Mouse (Mus musculus): Measurements from ENCODE around the gene Tnk2. TPM values are rescaled to one million over a fixed set of nuclear protein-coding genes. Genes with fewer than 3 reads are reported as not detected.

The Tnk2 gene
- total RNA-seq, 4 experiments from 2014 or later = 33.0 to 66.6 (median 48.3) TPM

DNA sequence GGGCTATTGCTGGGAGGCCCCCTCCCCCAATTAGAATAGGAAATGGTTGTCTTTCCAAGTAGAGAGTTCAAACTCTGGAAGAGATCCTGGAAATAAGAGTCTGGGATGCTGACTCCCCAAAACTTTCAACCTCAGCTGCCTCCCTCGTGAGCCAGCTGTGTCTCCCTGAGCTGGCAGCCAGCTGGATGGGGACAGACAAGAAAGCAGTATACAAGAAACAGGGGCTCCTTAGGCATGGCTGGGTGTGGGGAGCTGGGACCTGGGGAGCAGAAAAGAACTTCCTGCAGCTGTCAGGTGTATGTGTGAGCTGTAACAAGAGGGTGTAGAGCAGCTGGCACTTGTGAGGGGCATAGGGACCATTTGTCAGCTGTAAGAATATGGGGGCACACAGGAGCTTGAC is 16.4 kb downstream of the Tnk2 start:
- no peak for DNase-seq

- peak; percentile 71 for DNase-seq
Measured at GRCm38 (mm10) chr16:32660557-32661321, 17.1 kb downstream of the Tnk2 start.

GRCm38 (mm10) chr16:32661493-32661921 is 17.8 kb downstream of the Tnk2 start:
- no peak for DNase-seq

DNA sequence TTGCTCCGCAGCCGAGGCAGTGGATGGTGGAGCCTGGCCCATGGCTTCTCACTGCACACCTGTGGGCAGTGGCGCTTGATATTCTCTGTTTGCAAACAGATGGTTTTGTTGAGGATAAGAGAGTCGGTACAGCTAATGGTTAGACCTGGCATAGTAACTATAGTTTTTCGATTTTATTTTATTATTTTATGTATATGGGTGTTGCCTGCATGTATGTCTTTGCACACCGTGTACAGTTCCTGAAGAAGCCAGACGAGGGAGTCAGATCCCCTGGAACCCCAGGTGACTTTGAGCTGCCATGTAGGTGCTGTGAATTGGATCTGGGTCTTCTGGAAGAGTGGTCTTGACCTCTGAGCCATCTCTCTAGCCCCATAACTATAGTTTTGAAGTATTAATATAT is 18.7 kb downstream of the Tnk2 start:
- DNase-seq = no peak

DNA sequence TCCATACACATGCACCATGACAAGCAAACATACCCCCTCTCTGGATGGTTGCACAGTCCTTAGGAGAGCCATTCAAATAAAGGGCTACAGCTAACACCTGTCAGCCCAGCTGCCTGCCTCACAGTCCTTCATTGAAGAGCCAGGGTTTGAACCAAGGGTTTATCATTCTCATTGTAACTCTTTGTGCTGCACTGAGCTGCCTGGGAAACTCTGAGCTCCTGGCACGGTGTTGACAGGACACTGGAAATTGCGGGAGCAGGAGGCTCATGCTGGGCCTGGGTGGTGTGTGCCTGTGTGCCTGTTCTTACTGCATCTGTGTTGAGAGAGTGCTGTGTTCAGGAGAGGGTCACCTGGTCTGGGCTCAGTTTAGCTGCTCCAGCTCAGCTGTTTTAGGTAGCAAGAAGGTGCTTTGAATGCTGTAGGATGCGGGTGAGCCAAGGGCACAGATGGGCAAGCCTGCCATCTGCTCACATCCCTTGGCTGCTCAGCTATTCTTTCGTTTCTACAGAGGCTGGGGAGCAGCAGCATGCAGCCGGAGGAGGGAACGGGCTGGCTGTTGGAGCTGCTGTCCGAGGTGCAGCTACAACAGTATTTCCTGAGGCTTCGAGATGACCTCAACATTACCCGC is 19.7 kb downstream of the Tnk2 start:
- DNase-seq = no peak

DNA sequence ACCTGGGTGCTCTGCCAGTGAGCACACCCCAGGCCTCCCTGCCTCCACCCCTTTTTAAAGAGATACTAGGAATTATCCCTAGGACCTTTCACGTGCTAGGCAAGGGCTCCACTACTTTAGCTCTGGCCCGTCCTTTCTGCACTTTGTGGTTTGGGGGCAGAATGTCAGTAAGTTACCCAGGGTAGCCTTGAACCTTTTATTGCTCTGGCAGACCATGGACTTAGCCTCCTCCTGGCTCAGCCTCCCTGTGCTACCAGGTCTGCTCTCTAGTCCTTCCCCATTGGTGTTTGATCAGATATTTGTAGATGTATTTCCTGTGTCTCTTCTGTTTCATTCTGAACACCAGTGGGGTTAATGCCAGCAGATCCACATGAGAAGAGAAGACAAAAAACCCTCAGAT is 20.5 kb downstream of the Tnk2 start:
- no peak for DNase-seq

DNA sequence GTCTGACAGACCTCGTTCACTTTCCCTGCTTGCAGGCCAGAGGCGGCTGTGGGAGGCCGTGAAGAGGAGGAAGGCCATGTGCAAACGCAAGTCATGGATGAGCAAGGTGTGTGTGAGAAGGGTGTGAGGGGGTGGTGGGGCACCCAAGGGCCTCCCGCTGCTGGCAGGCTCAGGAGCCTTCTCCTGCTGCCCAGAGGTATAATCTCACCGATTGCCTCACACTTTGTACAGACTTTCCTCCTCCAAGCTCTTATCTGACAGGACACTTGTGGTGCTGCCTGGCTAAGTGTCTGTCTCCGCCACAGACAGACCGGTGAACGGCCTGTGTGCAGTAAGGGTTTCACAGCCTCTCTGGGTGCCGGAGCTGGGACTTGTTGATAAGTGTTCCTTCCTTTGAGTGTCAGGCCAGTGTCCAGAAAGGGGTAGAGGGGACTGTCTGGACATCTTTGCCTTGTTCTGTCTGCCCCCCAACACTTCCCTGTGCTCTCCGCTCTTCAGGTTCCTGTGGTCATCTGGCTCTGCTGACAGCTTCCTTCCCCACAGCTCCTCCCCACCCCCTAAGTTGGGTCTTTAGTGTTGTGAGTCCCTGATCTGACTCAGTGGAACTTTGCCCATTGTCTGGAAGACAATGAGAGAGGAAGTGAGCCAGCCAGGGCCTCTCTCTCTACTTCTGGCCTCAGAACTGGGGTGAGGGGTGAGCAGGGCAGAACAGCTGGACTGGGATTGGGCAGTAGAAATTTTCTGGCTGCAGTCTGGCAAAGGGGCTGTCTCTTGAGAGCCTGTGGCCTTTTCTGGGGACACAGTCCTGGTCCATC is 22.4 kb downstream of the Tnk2 start:
- no peak for DNase-seq

DNA sequence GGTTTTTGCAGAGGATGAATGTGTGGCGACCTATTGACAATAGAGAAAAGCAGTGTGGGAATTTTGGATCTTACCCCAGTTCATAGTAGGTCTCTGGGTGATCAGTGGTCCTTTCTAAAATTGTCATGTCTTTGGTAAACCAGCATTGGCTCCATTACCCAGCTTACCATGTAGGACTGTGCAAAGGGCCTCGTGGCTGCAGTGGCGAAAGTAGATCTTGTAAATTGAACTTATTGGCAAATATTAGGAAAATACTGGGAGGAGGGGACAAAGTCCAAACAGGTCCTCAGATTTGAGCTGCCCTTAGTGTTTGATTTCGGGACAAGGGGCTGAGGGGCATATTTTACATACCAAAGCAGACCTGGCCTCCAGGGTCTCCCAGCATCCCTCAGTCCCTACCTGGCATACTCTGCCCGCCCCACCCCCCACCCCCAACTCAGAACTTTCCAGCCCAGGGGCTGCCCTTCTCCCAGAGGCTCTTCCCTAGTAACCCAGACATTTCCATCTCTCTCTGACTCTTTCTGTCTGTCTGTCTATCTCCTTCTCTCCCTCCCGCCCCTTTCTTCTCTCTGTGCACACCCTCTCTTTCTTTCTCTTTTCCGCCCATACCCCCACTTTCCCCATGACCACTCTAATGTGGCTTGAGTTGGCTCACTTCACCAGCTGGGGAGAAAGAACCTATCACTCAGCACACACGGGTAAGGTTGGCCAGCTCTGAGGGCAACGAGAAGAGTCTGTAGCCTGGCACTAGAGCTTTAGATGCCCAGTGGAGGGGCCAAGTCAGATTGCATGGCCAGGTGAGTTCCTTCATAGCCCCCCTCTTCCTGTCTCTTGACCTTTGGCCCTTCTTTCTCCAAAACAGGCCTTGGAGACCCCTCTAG is 23.2 kb downstream of the Tnk2 start:
- DNase-seq = no peak

DNA sequence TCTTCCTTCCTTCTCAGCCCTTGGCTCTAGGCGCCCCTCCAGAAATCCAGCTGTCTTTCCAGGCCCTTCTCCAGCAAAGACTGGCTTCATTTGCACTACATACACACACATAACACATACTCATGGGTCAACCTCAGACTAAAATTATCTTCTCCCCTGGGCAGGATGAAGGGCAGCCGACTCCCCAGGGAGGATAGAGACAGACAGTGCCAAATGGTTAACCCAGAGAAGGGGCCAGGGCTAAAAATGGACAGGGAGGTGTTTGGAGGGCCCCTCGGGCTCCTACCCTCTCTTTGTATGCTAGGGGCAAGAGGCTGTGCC is 23.8 kb downstream of the Tnk2 start:
- no peak for DNase-seq

- DNase-seq = no peak
Measured at GRCm38 (mm10) chr16:32668030-32668429, 24.4 kb downstream of the Tnk2 start.

- no peak for DNase-seq
Measured at GRCm38 (mm10) chr16:32668472-32668871, 24.8 kb downstream of the Tnk2 start.

DNA sequence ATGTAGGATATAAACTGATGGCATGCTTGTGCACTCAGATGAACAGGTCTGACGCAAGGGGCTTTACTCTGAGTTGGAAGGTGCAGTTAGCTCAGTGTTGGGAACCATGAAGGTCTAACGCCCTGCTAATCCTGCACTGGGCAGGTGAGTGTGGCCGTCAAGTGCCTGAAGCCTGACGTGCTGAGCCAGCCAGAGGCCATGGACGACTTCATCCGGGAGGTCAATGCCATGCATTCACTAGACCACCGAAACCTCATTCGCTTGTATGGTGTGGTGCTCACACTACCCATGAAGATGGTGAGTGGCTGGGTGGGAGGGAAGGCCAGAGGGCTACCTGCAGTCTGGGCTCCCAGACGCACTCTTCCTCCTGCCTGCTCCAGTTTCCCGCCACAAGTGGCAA is 25.6 kb downstream of the Tnk2 start:
- DNase-seq = no peak

DNA sequence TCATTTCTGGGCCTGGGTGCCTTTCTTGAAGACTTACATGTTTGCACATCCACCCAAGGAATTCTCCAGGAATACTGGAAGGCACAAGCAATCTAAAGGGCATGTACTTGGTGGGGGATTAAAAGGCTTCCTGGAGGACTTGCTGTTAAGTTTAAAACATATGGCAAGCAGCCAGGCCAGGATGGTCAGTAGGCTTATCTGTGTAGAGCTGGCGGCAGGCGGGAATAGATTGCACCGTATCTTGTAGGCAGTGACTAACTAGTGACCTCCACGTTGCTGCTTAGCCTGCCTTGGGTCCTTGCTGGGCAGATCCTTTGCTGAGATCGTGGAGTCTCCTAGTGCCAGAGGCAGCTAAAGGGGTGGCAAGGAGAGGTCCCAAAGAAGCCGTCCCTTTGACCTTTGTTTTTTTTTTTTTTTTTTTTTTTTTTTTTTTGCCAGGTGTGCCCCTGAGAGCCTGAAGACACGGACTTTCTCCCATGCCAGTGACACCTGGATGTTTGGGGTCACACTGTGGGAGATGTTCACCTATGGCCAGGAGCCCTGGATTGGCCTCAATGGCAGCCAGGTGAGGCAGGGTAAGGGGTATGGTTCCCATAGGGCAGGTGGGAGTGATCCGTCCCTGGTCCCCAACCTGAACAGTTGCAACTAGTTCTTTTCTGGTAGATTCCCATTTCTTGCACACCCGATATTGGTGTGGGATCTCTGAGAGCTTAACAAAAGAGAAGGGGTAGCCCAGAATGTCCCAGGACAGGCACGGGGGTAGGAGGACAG is 26.9 kb downstream of the Tnk2 start:
- no peak for DNase-seq

GRCm38 (mm10) chr16:32671206-32671887 is 27.7 kb downstream of the Tnk2 start:
- DNase-seq = no peak

DNA sequence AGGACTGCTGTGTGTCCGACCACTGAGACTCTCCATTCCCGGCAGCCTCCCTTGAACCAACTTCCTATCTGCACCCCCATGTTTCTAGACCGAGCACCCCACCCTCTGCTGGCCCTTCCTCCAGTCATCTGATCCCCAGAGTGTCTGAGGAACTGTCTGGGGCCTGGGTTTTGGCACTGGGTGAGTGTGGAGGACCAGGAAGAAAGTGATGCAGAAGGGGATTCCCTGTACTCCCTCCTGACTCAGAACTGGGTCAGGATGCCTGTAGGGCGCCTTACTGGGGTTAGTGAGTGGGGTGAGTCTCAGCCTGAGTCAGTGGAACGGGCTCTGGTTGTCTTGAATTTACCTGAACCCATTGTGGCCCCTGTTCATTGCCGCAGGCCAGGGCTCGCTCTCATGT is 28.6 kb downstream of the Tnk2 start:
- no peak for DNase-seq

DNA sequence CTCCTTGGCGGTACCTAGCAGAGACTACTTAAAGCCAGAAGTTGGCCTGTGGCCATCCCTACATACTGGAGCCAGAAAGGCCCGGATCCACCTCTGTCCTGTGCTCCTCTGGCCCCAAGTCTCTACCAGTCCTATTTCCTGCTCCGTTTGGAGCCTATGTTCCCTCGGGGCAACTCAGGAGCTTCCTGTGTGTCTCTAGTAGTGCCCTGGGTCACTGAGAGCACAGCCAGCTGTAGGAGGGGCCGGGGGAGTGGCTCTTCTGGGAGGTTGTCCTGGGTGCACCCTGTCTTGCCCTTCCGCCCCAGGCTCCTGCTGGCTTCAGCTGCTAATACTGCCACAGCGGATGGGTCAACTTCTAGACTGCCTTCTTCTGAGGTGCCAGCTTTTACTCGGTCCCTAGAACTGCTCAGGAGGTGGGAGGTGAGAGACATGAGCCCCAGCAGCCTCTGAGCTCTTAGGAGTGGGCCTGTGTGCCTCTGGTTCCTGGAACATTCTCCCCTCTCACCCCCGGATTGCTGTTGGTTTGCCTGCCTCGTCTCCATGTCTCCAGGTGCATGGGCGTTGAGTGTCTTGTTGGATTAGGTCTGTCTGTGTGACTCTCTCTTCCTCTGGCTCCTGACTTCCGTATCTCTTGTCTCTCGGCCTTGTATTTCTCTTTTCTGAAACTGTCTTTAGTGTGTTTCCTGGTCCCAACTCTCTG is 29.3 kb downstream of the Tnk2 start:
- DNase-seq = no peak

GRCm38 (mm10) chr16:32674121-32674740 is 30.6 kb downstream of the Tnk2 start:
- no peak for DNase-seq

DNA sequence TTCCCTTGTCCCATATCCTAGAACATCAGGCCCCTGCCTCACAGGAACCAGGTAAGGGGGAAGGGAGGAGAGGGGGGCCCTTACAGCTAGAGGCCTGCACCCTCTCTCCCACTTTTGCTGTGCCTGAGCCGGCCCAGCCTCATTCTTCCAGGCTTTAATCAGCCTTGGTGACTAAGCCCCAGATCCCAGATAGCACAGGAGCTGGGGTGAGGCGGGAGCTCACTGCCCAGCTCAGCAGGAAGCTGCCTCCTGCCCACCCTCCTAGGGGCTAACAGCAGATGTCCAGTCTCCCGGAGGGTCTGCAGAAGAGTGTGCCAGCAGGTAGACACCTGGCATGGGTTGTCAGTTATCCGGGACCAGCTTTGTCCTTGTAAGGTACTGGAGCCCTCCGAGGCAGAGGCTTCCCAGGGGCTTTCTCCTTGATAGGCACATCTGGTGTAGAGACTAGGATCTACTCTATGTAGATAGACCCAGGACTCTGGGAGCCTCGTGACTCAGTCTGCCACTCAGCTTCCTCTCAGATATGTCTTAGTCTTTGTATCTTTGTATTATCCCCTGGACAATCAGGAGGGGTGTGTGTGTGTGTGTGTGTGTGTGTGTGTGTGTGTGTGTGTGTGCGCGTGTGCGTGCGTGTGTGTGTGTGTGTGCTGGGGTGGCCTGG is 33.5 kb downstream of the Tnk2 start:
- no peak for DNase-seq

GRCm38 (mm10) chr16:32677903-32678302 is 34.2 kb downstream of the Tnk2 start:
- no peak for DNase-seq
